Mouse (Mus musculus): ENCODE data around the gene Dcbld1.

DNA sequence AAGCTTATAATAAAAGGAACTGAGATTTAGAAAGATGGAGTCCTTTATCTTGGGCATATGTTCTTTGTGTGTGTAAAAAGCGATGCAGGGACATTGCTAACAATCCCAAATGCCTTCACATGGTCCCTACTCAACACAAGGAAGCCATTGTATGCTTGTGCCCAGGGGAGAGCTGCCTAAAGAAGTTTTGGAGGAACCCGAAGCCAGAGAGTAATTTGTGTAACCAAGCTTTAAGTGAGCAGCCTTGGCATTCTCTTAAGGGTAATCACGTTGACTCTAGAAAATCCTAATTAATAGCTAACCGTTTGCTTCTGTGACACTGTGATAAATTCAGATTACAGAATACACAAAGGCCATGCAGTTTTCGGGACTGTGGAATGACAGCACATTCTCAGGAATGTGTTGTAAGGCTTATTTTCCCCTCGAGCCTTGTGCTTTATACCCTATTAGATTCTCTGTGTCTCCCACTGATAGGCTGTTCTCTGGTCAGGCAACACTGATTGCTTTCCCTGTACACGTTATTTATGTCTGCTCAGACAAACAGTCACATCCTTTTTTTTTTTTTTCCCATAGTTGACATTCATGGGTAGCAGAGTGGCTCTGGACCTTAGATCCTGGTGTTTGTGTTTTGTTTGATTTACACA is 9.4 kb downstream of the Dcbld1 start:
- TF ChIP-seq POLR2A (IDR thresholded peaks at IDR 0.05; ENCODE audit: insufficient read length, low read depth), result no peak
- no peak for TF ChIP-seq TCF3 (IDR thresholded peaks at IDR 0.05; ENCODE audit: insufficient read length, low read depth)
- no peak for TF ChIP-seq MAX (IDR thresholded peaks at IDR 0.05; ENCODE audit: low read depth)
- no peak for TF ChIP-seq USF1 (IDR thresholded peaks at IDR 0.05; ENCODE audit: low read depth)

Measured in myocyte (in vitro differentiated cells).